Mouse (Mus musculus) gastrocnemius, postnatal 14 days (tissue): ENCODE measurements around the gene Gpc6. TPM values are rescaled to one million over a fixed set of nuclear protein-coding genes. Genes with fewer than 3 reads are reported as not detected.

ENCODE experiments used
- DNase-seq: peaks from one replicate; pipeline ENCODE4 v3.0.0; 2021; ENCODE audit warnings: mixed read lengths
- intact Hi-C: fragments of 180-260 bp; cut with DNase I; formaldehyde crosslinking; loops from one replicate; pipeline ENCODE4 v1.15.1; 2025; ENCODE audit warnings: low total_unique reads
- total RNA-seq, 2 experiments: library from RNA; stranded (reverse); gene quantifications; 2 replicates each; pipeline ENCODE4 v1.2.3; 2021

The Gpc6 gene
- total RNA-seq, 2 experiments from 2014 or later: 7.7 to 9.6 TPM

- no peak for DNase-seq
- intact Hi-C loops: no loop called here
These were observed 832.8 kb downstream of the Gpc6 start for GRCm38 (mm10) chr14:117757790-117758358.

GRCm38 (mm10) chr14:117760830-117761517, 835.9 kb downstream of the Gpc6 start:
- intact Hi-C loops: no loop called here
- no peak for DNase-seq

- DNase-seq: no peak
- intact Hi-C loops: no loop called here
These were observed 837.8 kb downstream of the Gpc6 start for GRCm38 (mm10) chr14:117762934-117763333.

GRCm38 (mm10) chr14:117767861-117768260, 842.7 kb downstream of the Gpc6 start:
- intact Hi-C loops: no loop called here
- no peak for DNase-seq

- intact Hi-C loops: no loop called here
- DNase-seq: no peak
These were observed 843.6 kb downstream of the Gpc6 start for GRCm38 (mm10) chr14:117768697-117769096.

- intact Hi-C loops: no loop called here
- no peak for DNase-seq
These were observed 848.3 kb downstream of the Gpc6 start for GRCm38 (mm10) chr14:117773373-117773772.

- intact Hi-C loops: no loop called here
- no peak for DNase-seq
These were observed 852.9 kb downstream of the Gpc6 start for GRCm38 (mm10) chr14:117777866-117778500.

GRCm38 (mm10) chr14:117778538-117779413, 853.7 kb downstream of the Gpc6 start:
- intact Hi-C loops: no loop called here
- DNase-seq: no peak

GRCm38 (mm10) chr14:117781724-117782123, 856.6 kb downstream of the Gpc6 start:
- intact Hi-C loops: no loop called here
- no peak for DNase-seq

- no peak for DNase-seq
- intact Hi-C loops: no loop called here
These were observed 858.7 kb downstream of the Gpc6 start for GRCm38 (mm10) chr14:117783671-117784262.

- intact Hi-C loops: no loop called here
- no peak for DNase-seq
These were observed 859.8 kb downstream of the Gpc6 start for GRCm38 (mm10) chr14:117784960-117785359.

GRCm38 (mm10) chr14:117785507-117786085, 860.5 kb downstream of the Gpc6 start:
- intact Hi-C loops: no loop called here
- DNase-seq: no peak

GRCm38 (mm10) chr14:117786647-117787046, 861.5 kb downstream of the Gpc6 start:
- intact Hi-C loops: no loop called here
- DNase-seq: no peak

GRCm38 (mm10) chr14:117794874-117795273, 869.8 kb downstream of the Gpc6 start:
- intact Hi-C loops: no loop called here
- no peak for DNase-seq

GRCm38 (mm10) chr14:117796661-117797060, 871.5 kb downstream of the Gpc6 start:
- DNase-seq: no peak
- intact Hi-C loops: no loop called here

- intact Hi-C loops: no loop called here
- DNase-seq: no peak
These were observed 875.3 kb downstream of the Gpc6 start for GRCm38 (mm10) chr14:117800399-117800798.

- intact Hi-C loops: no loop called here
- DNase-seq: no peak
These were observed 882.7 kb downstream of the Gpc6 start for GRCm38 (mm10) chr14:117807846-117808245.

- intact Hi-C loops: no loop called here
- no peak for DNase-seq
These were observed 883.2 kb downstream of the Gpc6 start for GRCm38 (mm10) chr14:117808326-117808725.
